Mouse (Mus musculus) embryonic facial prominence, embryonic 15.5 days (tissue): ENCODE measurements around the gene Cds1. TPM values are rescaled to one million over a fixed set of nuclear protein-coding genes. Genes with fewer than 3 reads are reported as not detected.

Experiments used
- ATAC-seq: fragments of 200-750 bp; cut with Nextera tagmentation; 2 replicates; pipeline ENCODE4 v1.8.0; 2017; ENCODE audit warnings: low read depth, moderate TSS enrichment; ENCODE audit not compliant: insufficient number of reproducible peaks, low FRiP score, low TSS enrichment
- H3K27ac ChIP-seq: fragments of 300-500 bp; sonication (generic); replicated peaks from 2 replicates; pipeline ENCODE4 v1.5.1; 2015; ENCODE audit warnings: mild to moderate bottlenecking, inconsistent platforms
- H3K27me3 ChIP-seq: fragments of 300-500 bp; sonication (generic); 2 replicates; pipeline ENCODE4 v1.6.1; 2015; ENCODE audit warnings: inconsistent platforms
- H3K36me3 ChIP-seq: fragments of 300-500 bp; sonication (generic); 2 replicates; pipeline ENCODE4 v1.6.1; 2015; ENCODE audit warnings: mild to moderate bottlenecking, inconsistent platforms
- H3K4me1 ChIP-seq: fragments of 300-500 bp; sonication (generic); 2 replicates; pipeline ENCODE4 v1.6.1; 2015; ENCODE audit warnings: inconsistent platforms
- H3K4me2 ChIP-seq: fragments of 300-500 bp; sonication (generic); replicated peaks from 2 replicates; pipeline ENCODE4 v1.6.1; 2015; ENCODE audit warnings: mild to moderate bottlenecking, inconsistent platforms
- H3K4me3 ChIP-seq: fragments of 300-500 bp; sonication (generic); replicated peaks from 2 replicates; pipeline ENCODE4 v1.5.1; 2015; ENCODE audit warnings: mild to moderate bottlenecking, inconsistent platforms
- H3K9ac ChIP-seq: fragments of 300-500 bp; sonication (generic); 2 replicates; pipeline ENCODE4 v1.6.1; 2015; ENCODE audit warnings: inconsistent platforms
- H3K9me3 ChIP-seq: fragments of 300-500 bp; sonication (generic); replicated peaks from 2 replicates; pipeline ENCODE4 v1.6.1; 2016; ENCODE audit warnings: inconsistent platforms
- WGBS: fragments of 180-500 bp; shearing (Covaris S2); methylation state at CpG from one replicate; pipeline ENCODE4 v1.1.7; 2015; 5-methylcytosine and 5-hydroxymethylcytosine counted together
- polyA plus RNA-seq: library from polyadenylated mRNA; unstranded; fragments of >200 nt; fragmentation: Nextera tagmentation; extraction: Ambion mirVana; gene quantifications from 2 replicates; pipeline ENCODE4 v1.2.1, GENCODE M21; 2015

Gene Cds1
- polyA plus RNA-seq, 1 experiment from 2014 or later = 19.2 TPM

DNA sequence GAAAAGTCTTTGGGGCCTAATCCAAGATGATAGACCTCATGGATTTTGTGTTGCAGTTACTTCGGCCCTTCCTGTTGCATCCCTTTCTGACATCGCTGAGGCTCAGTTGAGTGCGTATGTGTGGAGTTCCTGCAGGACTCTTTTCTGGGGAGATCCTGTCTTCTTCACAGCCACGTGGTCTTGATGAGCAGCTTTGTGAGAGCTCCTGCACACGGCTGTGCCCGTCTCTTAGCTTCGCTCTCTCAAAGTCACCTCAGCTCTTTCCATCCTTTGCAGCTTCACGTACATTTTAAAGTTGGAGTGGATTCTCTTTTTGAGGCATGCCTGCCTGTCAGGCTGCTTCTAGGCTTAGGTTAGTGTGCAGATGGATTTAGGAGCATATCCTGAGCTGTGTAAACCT is 11.6 kb downstream of the Cds1 start:
- no peaks in the 10 kb centered on the region; the same call in 1 of the 2 replicates for H3K4me1 ChIP-seq
- no peaks in the 10 kb centered on the region for H3K36me3 ChIP-seq
- H3K4me2 ChIP-seq = no peak overlapping the region
- H3K4me3 ChIP-seq = no peak overlapping the region
- no peak for ATAC-seq
- H3K27me3 ChIP-seq = no peaks in the 10 kb centered on the region
- WGBS = 79% methylated on average over 8 of the region's 8 CpGs
- H3K9me3 ChIP-seq = no peaks in the 10 kb centered on the region
- H3K9ac ChIP-seq = no peak overlapping the region
- no peak overlapping the region for H3K27ac ChIP-seq

GRCm38 (mm10) chr5:101779376-101779863 is 14.5 kb downstream of the Cds1 start:
- H3K27me3 ChIP-seq = no peaks in the 10 kb centered on the region
- ATAC-seq = no peak
- no peak overlapping the region for H3K4me2 ChIP-seq
- H3K36me3 ChIP-seq = no peaks in the 10 kb centered on the region
- WGBS = 67% methylated on average over 15 of the region's 15 CpGs
- H3K4me3 ChIP-seq = no peak overlapping the region
- no peak overlapping the region for H3K27ac ChIP-seq
- no peak overlapping the region for H3K9ac ChIP-seq
- H3K4me1 ChIP-seq = no peaks in the 10 kb centered on the region; the same call in 1 of the 2 replicates
- H3K9me3 ChIP-seq = no peaks in the 10 kb centered on the region

DNA sequence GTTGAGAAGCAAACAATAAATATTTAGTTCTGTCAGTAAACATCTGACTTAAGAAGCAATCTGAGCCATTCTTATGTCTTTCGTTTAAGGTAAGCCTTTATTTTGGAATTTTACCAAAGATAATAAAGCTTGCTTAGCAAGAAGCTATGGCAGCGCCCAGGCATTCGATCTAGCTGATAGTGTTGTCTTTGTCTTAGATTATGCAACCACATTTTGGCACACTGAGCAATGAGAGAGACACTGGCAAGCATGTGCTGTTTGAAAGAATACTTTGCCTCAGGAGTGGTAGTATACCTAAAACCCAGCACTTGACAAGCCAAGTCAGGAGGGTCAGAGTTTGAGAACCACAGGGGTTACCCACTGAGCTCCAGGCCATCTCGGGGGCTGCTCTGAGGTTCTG is 16.0 kb downstream of the Cds1 start:
- Histone ChIP-seq H3K27ac (no peak overlapping the region), H3K27me3 (no peaks in the 10 kb centered on the region), H3K4me1 (no peaks in the 10 kb centered on the region; the same call in 1 of the 2 replicates), H3K36me3 (no peaks in the 10 kb centered on the region), H3K4me3 (no peak overlapping the region), H3K9me3 (no peaks in the 10 kb centered on the region), H3K9ac (no peak overlapping the region), H3K4me2 (no peak overlapping the region)
- WGBS = 63% methylated on average over 4 of the region's 4 CpGs
- ATAC-seq = no peak

- ATAC-seq = no peak
- H3K9me3 ChIP-seq = no peaks in the 10 kb centered on the region
- no peak overlapping the region for H3K4me2 ChIP-seq
- no peaks in the 10 kb centered on the region for H3K36me3 ChIP-seq
- no peak overlapping the region for H3K27ac ChIP-seq
- H3K9ac ChIP-seq = no peak overlapping the region
- H3K4me1 ChIP-seq = no peaks in the 10 kb centered on the region; the same call in 1 of the 2 replicates
- WGBS = 59% methylated on average over 3 of the region's 3 CpGs
- no peak overlapping the region for H3K4me3 ChIP-seq
- H3K27me3 ChIP-seq = no peaks in the 10 kb centered on the region
Observed at GRCm38 (mm10) chr5:101784328-101784727, 19.4 kb downstream of the Cds1 start.

- H3K9me3 ChIP-seq = no peaks in the 10 kb centered on the region
- no peaks in the 10 kb centered on the region for H3K36me3 ChIP-seq
- no peak overlapping the region for H3K9ac ChIP-seq
- H3K4me3 ChIP-seq = no peak overlapping the region
- H3K27ac ChIP-seq = no peak overlapping the region
- H3K4me2 ChIP-seq = no peak overlapping the region
- no peaks in the 10 kb centered on the region for H3K27me3 ChIP-seq
- no peaks in the 10 kb centered on the region; the same call in 1 of the 2 replicates for H3K4me1 ChIP-seq
- ATAC-seq = no peak
- 89% methylated on average over 2 of the region's 2 CpGs for WGBS
Observed at GRCm38 (mm10) chr5:101784787-101785186, 19.9 kb downstream of the Cds1 start.

DNA sequence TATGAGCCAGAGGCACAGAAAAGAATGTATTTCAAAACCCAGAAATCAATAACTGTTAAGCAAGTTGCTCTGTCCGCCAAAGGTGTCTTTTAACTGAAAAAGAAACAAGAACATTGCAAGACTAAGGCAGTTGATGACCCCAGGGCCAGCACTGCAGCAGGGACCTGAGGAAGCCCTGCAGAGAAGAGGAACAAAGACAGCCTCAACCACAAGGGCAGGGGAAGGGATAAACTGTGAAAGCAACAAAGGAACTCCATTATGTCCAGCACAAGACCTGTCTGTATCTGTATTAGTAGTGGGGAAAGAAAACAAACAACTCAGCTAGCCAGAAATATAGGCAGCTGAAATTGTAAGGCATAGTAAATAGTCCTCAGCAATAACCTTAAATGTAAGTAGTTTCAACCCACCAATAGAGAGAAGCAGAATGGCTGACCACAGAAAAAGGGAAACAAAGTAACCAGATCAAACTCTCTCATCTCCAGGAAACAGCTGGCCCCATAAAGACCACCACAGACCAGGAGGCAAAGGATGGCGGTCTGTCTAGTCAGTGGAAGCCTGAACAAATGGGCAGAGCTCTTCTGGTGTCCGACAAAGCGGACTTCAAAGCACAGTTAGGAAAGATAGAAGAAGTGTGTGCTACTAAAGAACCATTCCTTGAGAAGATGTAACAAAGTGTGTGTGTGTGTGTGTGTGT is 21.1 kb downstream of the Cds1 start:
- Histone ChIP-seq H3K27me3 (no peaks in the 10 kb centered on the region), H3K36me3 (no peaks in the 10 kb centered on the region), H3K4me3 (no peak overlapping the region), H3K9ac (no peak overlapping the region), H3K4me2 (no peak overlapping the region), H3K4me1 (no peaks in the 10 kb centered on the region; the same call in 1 of the 2 replicates), H3K27ac (no peak overlapping the region), H3K9me3 (no peaks in the 10 kb centered on the region)
- no peak for ATAC-seq
- 68% methylated on average over 4 of the region's 4 CpGs for WGBS

DNA sequence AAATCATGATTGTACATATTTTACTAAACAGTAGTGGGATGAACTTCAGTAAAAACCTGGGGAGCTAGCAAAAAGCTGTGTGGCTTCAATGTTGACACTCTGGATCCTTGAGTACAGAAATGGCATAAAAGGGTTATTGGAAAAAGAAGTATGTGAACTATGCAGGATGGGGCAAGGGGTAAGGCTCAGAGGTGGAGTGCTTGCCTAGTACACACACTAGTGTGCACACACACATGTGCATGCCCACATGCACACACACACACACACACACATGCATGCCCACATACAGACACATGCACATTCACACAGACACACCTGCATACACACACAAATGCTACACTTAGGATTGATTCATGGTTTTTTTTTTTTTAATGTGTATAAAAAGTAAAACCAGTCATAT is 24.8 kb downstream of the Cds1 start:
- no peaks in the 10 kb centered on the region for H3K9me3 ChIP-seq
- no peaks in the 10 kb centered on the region for H3K36me3 ChIP-seq
- no peaks in the 10 kb centered on the region for H3K27me3 ChIP-seq
- no peak overlapping the region for H3K27ac ChIP-seq
- H3K9ac ChIP-seq = no peak overlapping the region
- ATAC-seq = no peak
- H3K4me1 ChIP-seq = no peaks in the 10 kb centered on the region
- no peak overlapping the region for H3K4me3 ChIP-seq
- H3K4me2 ChIP-seq = no peak overlapping the region

DNA sequence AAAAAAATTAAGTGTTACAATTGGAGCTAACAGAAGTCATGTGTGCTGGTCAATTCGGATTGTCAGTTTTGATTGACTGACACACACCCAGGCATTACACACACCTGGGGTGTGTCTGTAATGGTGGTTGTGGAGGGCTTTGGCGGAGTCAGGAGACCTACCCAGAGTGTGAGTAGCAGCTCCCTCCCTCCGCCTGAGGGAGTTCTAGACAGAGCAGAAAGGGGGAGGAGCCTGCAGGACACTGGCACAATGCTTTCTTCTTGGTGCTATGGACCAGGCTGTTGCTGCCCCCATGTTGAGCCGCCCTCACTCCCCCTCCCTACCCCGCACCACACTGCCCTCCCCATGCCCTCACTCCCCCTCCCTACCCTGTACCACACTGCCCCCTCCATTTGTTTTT is 25.6 kb downstream of the Cds1 start:
- no peaks in the 10 kb centered on the region for H3K9me3 ChIP-seq
- H3K4me1 ChIP-seq = no peaks in the 10 kb centered on the region
- no peak overlapping the region for H3K4me2 ChIP-seq
- no peaks in the 10 kb centered on the region for H3K27me3 ChIP-seq
- H3K4me3 ChIP-seq = no peak overlapping the region
- H3K27ac ChIP-seq = no peak overlapping the region
- WGBS = 59% methylated on average over 5 of the region's 5 CpGs
- no peaks in the 10 kb centered on the region for H3K36me3 ChIP-seq
- no peak for ATAC-seq
- H3K9ac ChIP-seq = no peak overlapping the region

GRCm38 (mm10) chr5:101792665-101793064 is 27.7 kb downstream of the Cds1 start:
- H3K9ac ChIP-seq = no peak overlapping the region
- H3K4me3 ChIP-seq = no peak overlapping the region
- no peaks in the 10 kb centered on the region for H3K36me3 ChIP-seq
- H3K4me1 ChIP-seq = no peaks in the 10 kb centered on the region
- WGBS = 63% methylated on average over 4 of the region's 4 CpGs
- H3K27ac ChIP-seq = no peak overlapping the region
- no peak for ATAC-seq
- no peak overlapping the region for H3K4me2 ChIP-seq
- no peaks in the 10 kb centered on the region for H3K27me3 ChIP-seq
- no peaks in the 10 kb centered on the region for H3K9me3 ChIP-seq

- Histone ChIP-seq H3K9me3 (no peaks in the 10 kb centered on the region), H3K27me3 (no peaks in the 10 kb centered on the region), H3K4me3 (no peak overlapping the region), H3K4me1 (no peaks in the 10 kb centered on the region), H3K36me3 (no peaks in the 10 kb centered on the region), H3K9ac (no peak overlapping the region), H3K27ac (no peak overlapping the region), H3K4me2 (no peak overlapping the region)
- ATAC-seq = no peak
- 73% methylated on average over 2 of the region's 2 CpGs for WGBS
Observed at GRCm38 (mm10) chr5:101801891-101802290, 37.0 kb downstream of the Cds1 start.

DNA sequence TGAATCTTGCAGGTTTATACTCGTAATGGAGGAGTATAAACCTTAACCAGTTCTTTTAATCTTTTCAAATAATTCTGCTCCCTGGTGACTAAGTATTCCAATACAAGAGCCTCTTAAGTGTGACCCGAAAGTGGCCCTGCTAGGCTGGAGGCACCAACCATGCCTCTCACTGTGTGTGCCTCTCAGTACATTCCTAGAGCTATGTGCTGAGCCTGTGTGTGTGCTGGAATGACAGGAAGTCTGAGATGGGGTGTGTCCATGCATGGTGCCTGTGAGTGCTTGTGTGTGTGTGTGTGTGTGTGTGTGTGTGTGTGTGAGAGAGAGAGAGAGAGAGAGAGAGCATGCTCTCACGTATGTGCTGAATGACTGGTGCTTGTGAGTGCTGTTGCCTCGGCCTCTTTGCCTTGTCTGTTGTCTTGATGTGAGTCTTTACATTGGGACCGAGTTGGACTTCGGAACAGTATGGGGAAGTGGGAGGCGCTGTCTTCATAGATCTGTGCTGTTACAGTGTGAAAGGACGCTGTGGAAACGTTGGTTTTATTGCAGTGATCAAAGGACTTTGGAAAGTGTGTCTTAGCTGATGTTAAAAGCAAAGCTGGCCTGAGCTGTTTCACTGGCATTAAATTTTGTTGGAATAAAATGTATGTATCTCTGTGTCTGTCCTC is 37.6 kb downstream of the Cds1 start:
- ATAC-seq = no peak; the same call in 1 of the 2 replicates
- Histone ChIP-seq H3K4me1 (no peaks in the 10 kb centered on the region), H3K4me2 (no peak overlapping the region), H3K4me3 (no peak overlapping the region), H3K36me3 (no peaks in the 10 kb centered on the region), H3K27me3 (no peaks in the 10 kb centered on the region), H3K9me3 (no peaks in the 10 kb centered on the region), H3K27ac (no peak overlapping the region), H3K9ac (no peak overlapping the region)
- 70% methylated on average over 9 of the region's 9 CpGs for WGBS
